Mouse (Mus musculus) liver, adult (tissue): ENCODE data around the gene Glis2.

ENCODE experiments used
- GATA4 ChIP-seq: IDR thresholded peaks from 2 replicates; pipeline ENCODE4 v1.6.1; 2014; ENCODE audit warnings: mild to moderate bottlenecking, low read length; ENCODE audit not compliant: insufficient replicate concordance

The Glis2 gene

GRCm38 (mm10) chr16:4650161-4650560 lies 55.6 kb downstream of the Glis2 start:
- no peak for TF ChIP-seq GATA4

- TF ChIP-seq GATA4, result no peak
Observed at GRCm38 (mm10) chr16:4651081-4651480, 56.6 kb downstream of the Glis2 start.

DNA sequence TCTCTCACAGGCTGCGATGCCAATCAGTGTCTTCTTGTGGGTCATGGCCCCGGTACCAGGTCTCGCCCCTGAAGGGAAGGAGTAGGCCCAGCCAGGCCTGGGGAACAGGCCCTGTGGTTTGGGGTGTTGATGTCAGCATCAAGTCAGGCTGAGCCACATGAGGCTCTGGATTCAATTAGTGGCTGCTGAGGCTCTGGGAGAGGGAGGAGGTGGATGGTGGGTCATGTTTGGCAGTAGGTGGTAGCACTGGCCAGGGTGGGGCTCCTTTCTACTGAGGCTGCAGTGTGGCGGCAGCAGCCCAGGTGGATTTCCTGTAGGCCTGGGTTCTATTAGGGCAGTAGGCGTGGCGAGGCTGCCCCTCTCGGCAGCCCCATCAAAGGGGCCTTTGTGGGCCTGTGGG lies 57.1 kb downstream of the Glis2 start:
- TF ChIP-seq GATA4, result no peak

GRCm38 (mm10) chr16:4652707-4653416 lies 58.3 kb downstream of the Glis2 start:
- no peak for TF ChIP-seq GATA4

- TF ChIP-seq GATA4, result no peak
Observed at GRCm38 (mm10) chr16:4654706-4655105, 60.2 kb downstream of the Glis2 start.

DNA sequence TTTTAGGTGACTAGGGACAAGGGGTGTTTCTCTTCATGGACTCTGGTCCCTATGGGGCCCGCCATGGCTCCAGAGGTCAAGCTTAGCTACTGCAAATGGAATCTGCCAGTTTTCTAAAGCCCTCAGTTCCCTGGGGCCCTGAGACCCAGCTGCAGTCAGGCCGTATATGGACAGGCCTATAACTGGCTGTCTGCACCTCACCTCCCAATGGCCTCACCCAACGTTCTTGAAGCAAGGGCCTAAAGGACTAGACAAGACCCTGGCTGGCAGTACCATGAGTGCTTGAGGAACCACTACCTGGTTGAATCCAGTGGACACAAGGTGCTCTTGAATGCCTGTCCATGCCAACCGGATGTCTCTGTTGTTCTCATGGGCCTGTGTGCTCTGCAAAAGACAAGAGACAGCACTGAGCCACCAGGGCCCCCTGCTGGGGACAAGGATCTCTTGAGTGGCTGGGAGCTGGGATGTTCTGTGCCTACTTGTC lies 60.8 kb downstream of the Glis2 start:
- TF ChIP-seq GATA4, result no peak

DNA sequence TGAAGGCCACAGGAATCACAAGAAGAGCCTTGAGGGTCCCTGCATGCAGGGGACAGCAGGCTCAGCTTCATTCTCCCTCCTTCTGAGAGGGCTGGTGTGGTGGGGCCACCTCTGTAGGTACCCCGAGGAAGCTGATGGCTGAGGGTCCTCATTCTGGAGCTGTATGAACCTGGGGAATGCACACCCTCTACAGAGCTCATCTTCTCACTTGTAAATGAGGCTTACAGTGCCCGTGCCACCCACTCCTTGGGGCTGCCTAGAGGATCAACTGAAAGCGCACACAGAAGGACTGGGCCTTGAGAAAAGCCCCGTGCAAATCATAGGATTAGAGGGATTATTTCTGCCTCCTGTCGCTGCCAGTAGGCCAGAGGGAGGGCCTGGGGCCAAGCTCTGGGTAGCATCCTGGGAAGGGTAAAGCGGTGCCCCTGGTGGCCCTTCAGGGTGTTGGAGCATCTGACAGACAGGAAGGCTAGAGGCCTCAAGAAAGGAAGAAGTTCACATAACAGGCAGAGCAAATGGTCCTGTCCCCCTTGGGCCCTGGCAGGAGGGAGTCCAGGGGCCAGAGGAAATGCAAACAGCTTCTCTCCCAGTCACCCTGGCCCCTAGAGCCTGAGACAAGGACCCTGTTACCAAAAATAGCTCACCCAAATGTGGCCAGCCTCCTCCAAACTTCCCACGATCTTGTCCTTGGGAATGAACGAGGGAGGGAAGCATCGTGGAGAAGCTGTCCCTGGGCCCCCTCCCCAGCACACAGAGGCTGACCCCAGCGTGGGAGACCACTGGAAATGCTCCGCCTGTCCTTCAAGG lies 61.5 kb downstream of the Glis2 start:
- TF ChIP-seq GATA4, result no peak

DNA sequence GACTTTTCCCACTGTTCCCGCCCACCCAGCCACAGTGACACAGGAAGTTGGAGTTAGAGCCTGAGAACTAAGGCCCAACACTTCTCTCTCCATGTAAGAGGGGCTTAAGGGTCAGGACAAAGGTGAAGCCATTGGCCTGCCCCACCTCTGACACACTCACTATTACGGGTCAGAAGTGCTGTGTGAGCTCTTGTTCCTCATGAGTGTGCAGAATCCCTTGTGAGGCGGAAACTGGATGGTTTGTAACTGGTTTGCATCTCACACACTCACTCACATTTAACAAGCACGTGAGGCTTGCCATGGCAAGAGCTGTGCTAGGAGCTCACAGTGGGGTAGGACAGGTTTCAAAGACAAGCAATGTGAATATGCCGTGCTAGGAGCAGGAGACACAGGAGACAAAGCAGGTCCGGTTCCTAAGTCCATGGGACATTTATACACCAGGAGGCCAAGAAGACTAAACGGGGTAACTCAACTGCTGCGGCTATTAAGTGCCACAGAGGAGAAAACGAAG lies 62.1 kb downstream of the Glis2 start:
- no peak for TF ChIP-seq GATA4

GRCm38 (mm10) chr16:4658781-4659245 lies 64.3 kb downstream of the Glis2 start:
- no peak for TF ChIP-seq GATA4

GRCm38 (mm10) chr16:4659326-4659725 lies 64.8 kb downstream of the Glis2 start:
- no peak for TF ChIP-seq GATA4

DNA sequence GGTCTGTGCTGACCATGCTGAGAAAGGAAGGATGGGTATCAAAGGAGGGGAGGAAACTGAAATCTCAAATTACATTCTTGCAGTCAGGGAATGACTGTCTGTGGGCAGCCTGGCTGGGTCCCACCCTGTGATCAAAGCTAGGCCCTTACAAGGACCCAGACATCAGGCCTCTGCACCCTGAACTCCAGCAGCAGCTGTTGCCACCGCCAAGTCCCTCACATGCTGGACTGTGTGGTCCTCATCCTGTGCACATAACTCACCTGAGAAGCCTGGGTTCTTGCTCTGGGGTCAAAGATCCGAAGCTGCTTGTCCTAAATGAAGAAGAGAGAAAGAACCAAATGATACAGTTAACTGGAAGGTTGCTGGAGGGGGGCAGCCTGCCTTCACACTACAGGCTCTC lies 67.1 kb downstream of the Glis2 start:
- TF ChIP-seq GATA4, result no peak

- no peak for TF ChIP-seq GATA4
Observed at GRCm38 (mm10) chr16:4663806-4664205, 69.3 kb downstream of the Glis2 start.

- no peak for TF ChIP-seq GATA4
Observed at GRCm38 (mm10) chr16:4665726-4666125, 71.2 kb downstream of the Glis2 start.

GRCm38 (mm10) chr16:4667190-4667808 lies 72.8 kb downstream of the Glis2 start:
- TF ChIP-seq GATA4, result no peak

- TF ChIP-seq GATA4, result no peak
Observed at GRCm38 (mm10) chr16:4670317-4670716, 75.8 kb downstream of the Glis2 start.
